Mouse (Mus musculus) thymus, adult 2 months (tissue): ENCODE measurements at regions not wholly inside any gene's neighbourhood (a gene's known extent, or its start where the extent isn't known, plus 50 kb on each side); places are given as distances from the start of the nearest gene placed in this dataset.

ENCODE experiments used
- CTCF ChIP-seq: fragments of 200-500 bp; IDR thresholded peaks from 2 replicates; pipeline ENCODE4 v1.5.1; 2012; ENCODE audit warnings: mild to moderate bottlenecking, control low read depth, low read length, moderate library complexity, borderline replicate concordance; ENCODE audit not compliant: control insufficient read depth, poor library complexity, insufficient read depth; ENCODE audit errors: extremely low read depth
- POLR2A ChIP-seq: fragments of 200-500 bp; IDR thresholded peaks from 2 replicates; pipeline ENCODE4 v1.6.1; 2012; ENCODE audit warnings: mild to moderate bottlenecking, low read length, control low read depth, moderate library complexity; ENCODE audit not compliant: control insufficient read depth, poor library complexity, insufficient read depth; ENCODE audit errors: extremely low read depth

DNA sequence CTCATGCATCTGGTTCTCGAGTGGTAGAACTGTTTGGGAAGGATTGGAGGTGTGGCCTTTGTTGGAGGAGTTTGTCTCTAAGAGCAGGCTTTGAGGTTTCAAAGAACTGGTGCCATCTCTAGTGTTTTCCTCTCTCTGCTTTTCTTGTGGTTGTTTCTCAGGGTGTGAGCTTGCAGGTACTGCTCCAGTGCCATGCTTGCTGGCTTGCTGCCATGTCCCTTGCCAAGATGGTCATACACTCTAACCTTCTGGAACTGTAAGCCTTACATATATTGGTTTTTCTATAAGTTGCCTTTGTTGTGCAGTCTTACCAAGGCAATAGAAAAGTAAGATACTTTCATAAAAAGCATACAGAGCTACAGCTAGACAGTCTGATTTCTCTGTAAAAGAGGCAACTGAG, 115.1 kb upstream of the Rcn1 start:
- TF ChIP-seq CTCF (no peak), POLR2A (no peak)
